23 mouse cellular contexts compared by ENCODE assay signal in the genomic region with DNA sequence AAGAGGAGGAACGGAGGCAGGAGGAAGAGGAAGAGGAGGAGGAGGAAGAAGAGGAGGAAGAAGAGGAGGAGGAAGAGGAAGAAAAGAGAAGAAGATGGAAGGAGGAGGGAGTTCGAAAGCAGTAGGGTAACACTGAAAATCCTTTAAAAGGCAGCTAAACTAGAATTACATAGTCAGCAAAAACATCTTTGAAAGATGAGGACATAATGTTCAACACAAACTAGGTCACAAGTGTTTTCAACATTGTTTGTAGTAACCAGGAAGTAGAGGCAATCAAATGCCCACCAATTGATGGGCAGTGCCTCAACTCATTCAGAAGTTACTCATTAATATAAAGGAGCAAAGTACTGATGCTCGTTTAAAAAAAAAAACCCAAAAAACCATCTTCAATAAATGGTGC.
DNase-seq lines count a peak whose midpoint lies in the region; ATAC-seq and TF ChIP-seq lines count a peak whose summit lies in the region.
"Had no signal": no experiment of that assay in that cellular context is flagged by ENCODE, and none has a peak within 500 bp of the region (broad histone marks: within the 10 kb centered on the region; RNA-seq: fewer than 3 reads in every experiment).

No protein-coding gene starts in this region.

- peak; percentile 61; the same call in 1 of the 2 replicates for TF ChIP-seq EP300 in liver, postnatal 0 days (IDR thresholded peaks at IDR 0.05; ENCODE audit: low read depth)
- TF ChIP-seq EP300 in CH12.LX (IDR thresholded peaks at IDR 0.05; ENCODE audit: low read length), result no peak

- no peak overlapping the region for H3K4me3 ChIP-seq in liver, adult 2 months (ENCODE audit: insufficient read depth, low read depth, low read length)
- no peak overlapping the region for H3K4me3 ChIP-seq in liver, postnatal 0 days (ENCODE audit: low read depth, low read length)
- no peak overlapping the region for H3K4me3 ChIP-seq in liver, embryonic 11.5 days (ENCODE audit: low read depth, low read length)
- H3K4me3 ChIP-seq in CH12.LX (replicated peaks in 1 of 3; ENCODE audit: low read depth in 2 of 3, low read length in 2 of 3, poor library complexity in 1 of 3), result no peak overlapping the region
- no peak overlapping the region for H3K4me3 ChIP-seq in ES-E14 (ENCODE audit: insufficient read depth in 1 of 2, low read depth in 1 of 2, low read length in 2 of 2, poor library complexity in 1 of 2, severe bottlenecking in 1 of 2)

- H3K27me3 ChIP-seq in liver, adult 2 months (ENCODE audit: control insufficient read depth, insufficient read depth, low read length), result no peaks in the 10 kb centered on the region
- no peaks in the 10 kb centered on the region for H3K27me3 ChIP-seq in liver, postnatal 0 days (ENCODE audit: insufficient read depth, low read length)
- H3K27me3 ChIP-seq in liver, embryonic 11.5 days (replicated peaks; ENCODE audit: control insufficient read depth, insufficient read depth, low read length), result no peaks in the 10 kb centered on the region
- H3K27me3 ChIP-seq in CH12.LX (replicated peaks), result no peaks in the 10 kb centered on the region
- H3K27me3 ChIP-seq: Patski had no signal

- dilution Hi-C loops in CH12.LX (cut with MboI; ENCODE audit: extremely low pct_ligation_motif_present, extremely low pct_unique_long_range_greater_than_20kb, low sequenced_read_pairs), result no loop called here

- in situ Hi-C loops in CH12.LX (cut with MboI; ENCODE audit: low pct_ligation_motif_present, low pct_unique_long_range_greater_than_20kb, low sequenced_read_pairs) (no loop called here), ES-E14 (cut with MboI; ENCODE audit: low sequenced_read_pairs in 2 of 2, unreplicated experiment in 2 of 2) (no loop called here)

- H3K4me2 ChIP-seq in liver, postnatal 0 days (ENCODE audit: low read depth, low read length), result no peak overlapping the region
- no peak overlapping the region for H3K4me2 ChIP-seq in liver, embryonic 11.5 days
- H3K4me2 ChIP-seq in CH12.LX (ENCODE audit: insufficient read depth, low read depth, poor library complexity, severe bottlenecking), result no peak overlapping the region

- TF ChIP-seq POLR2A in liver, adult 2 months (IDR thresholded peaks at IDR 0.05; ENCODE audit: extremely low read depth, insufficient read depth, low read length), result no peak
- TF ChIP-seq POLR2A in CH12.LX (IDR thresholded peaks at IDR 0.05; ENCODE audit: low read depth, low read length), result no peak

- peak overlapping the region; percentile 58 for H3K27ac ChIP-seq in liver, adult 2 months (replicated peaks; ENCODE audit: insufficient read depth, low read depth, low read length)
- peak overlapping the region; percentile 58 for H3K27ac ChIP-seq in liver, postnatal 0 days (ENCODE audit: low read depth)
- H3K27ac ChIP-seq in liver, embryonic 11.5 days (ENCODE audit: low read depth, low read length), result no peak overlapping the region
- H3K27ac ChIP-seq in CH12.LX (ENCODE audit: insufficient read depth, low read depth) (no peak overlapping the region), ES-E14 (ENCODE audit: insufficient read depth, low read depth, low read length, poor library complexity, severe bottlenecking) (no peak overlapping the region)

- no peaks in the 10 kb centered on the region for H3K79me2 ChIP-seq in liver, adult 2 months (ENCODE audit: control insufficient read depth, insufficient read depth, low read length)
- no peaks in the 10 kb centered on the region for H3K79me2 ChIP-seq in CH12.LX (replicated peaks; ENCODE audit: control insufficient read depth, extremely low read depth, insufficient read depth, poor library complexity, severe bottlenecking)

- 53% methylated on average over 3 of the region's 3 CpGs for WGBS in liver, adult 2 months
- 62% methylated on average over 3 of the region's 3 CpGs for WGBS in liver, postnatal 0 days (ENCODE audit: insufficient replicate concordance)
- WGBS in liver, embryonic 11.5 days, result 81% methylated on average over 3 of the region's 3 CpGs

- DNase-seq in liver, adult 2 months (ENCODE audit: extremely low read depth, low read depth, low spot score), result peak; percentile 90
- DNase-seq in liver, result no peak
- no peak for DNase-seq in liver, postnatal 0 days
- DNase-seq in liver, embryonic 11.5 days (ENCODE audit: low spot score), result no peak
- no peak for DNase-seq in CH12.LX (ENCODE audit: extremely low read depth)
- no peak for DNase-seq in ES-E14 (ENCODE audit: low read depth, low spot score)
- no peak for DNase-seq in frontal cortex, adult 2 months (ENCODE audit: extremely low spot score in 1 of 2, low spot score in 1 of 2)
- no peak for DNase-seq in testis, postnatal 10 days (ENCODE audit: low spot score)
- DNase-seq: adrenal gland, adult 2 months; adrenal gland, adult 8-10 months; adrenal gland, postnatal 10 days; adrenal gland, postnatal 14 days; adrenal gland, postnatal 25 days; adrenal gland, postnatal 36 days; B cell, adult 2 months; cerebellum, adult 11 months; cerebellum, adult 11-12 months; cerebellum, adult 18-20 months; cerebellum, adult 2 months had no signal

- no peak for TF ChIP-seq CTCF in liver, adult 2 months (IDR thresholded peaks at IDR 0.05; ENCODE audit: low read depth, low read length)
- TF ChIP-seq CTCF in liver, postnatal 0 days (IDR thresholded peaks at IDR 0.05; ENCODE audit: low read depth), result no peak
- no peak for TF ChIP-seq CTCF in CH12.LX (conservative IDR thresholded peaks at IDR 0.05 in 1 of 2, IDR thresholded peaks at IDR 0.05 in 1 of 2; ENCODE audit: low read depth in 2 of 2, low read length in 2 of 2)

- no peak for TF ChIP-seq RAD21 in CH12.LX (IDR thresholded peaks at IDR 0.05; ENCODE audit: low read depth, low read length)

- H3K9ac ChIP-seq in liver, adult 2 months (ENCODE audit: low read depth, low read length), result no peak overlapping the region
- H3K9ac ChIP-seq in liver, postnatal 0 days (replicated peaks), result no peak overlapping the region
- no peak overlapping the region for H3K9ac ChIP-seq in liver, embryonic 11.5 days (ENCODE audit: low read depth, low read length)
- no peak overlapping the region for H3K9ac ChIP-seq in CH12.LX (ENCODE audit: insufficient read depth, low read depth)
- no peak overlapping the region for H3K9ac ChIP-seq in ES-E14 (ENCODE audit: insufficient read depth, low read depth, low read length, poor library complexity, severe bottlenecking)

- H3K9me3 ChIP-seq in liver, postnatal 0 days (ENCODE audit: low read length), result no peaks in the 10 kb centered on the region
- H3K9me3 ChIP-seq in liver, embryonic 11.5 days (ENCODE audit: control insufficient read depth, low read length), result no peaks in the 10 kb centered on the region
- no peaks in the 10 kb centered on the region for H3K9me3 ChIP-seq in CH12.LX (replicated peaks; ENCODE audit: low read length)
- H3K9me3 ChIP-seq in ES-E14 (ENCODE audit: control insufficient read depth, insufficient read depth, low read depth, low read length), result no peaks in the 10 kb centered on the region
- H3K9me3 ChIP-seq: G1E had no signal

- ATAC-seq in liver, postnatal 0 days, result peak; percentile 84
- ATAC-seq in liver, embryonic 11.5 days (replicated peaks; ENCODE audit: low FRiP score), result no peak
- ATAC-seq: activated CD4-positive, CD25-positive, alpha-beta regulatory T cell, adult 4 months; CD4-positive, CD25-positive, alpha-beta regulatory T cell, adult 4 months; Patski had no signal

- H3K36me3 ChIP-seq in liver, adult 2 months (ENCODE audit: control insufficient read depth, insufficient read depth, low read length), result peaks cover under 1% of the 10 kb centered on the region; the same call in 1 of the 2 replicates
- H3K36me3 ChIP-seq in liver, postnatal 0 days (replicated peaks; ENCODE audit: insufficient read depth, low read length), result peaks cover 26% of the 10 kb centered on the region
- no peaks in the 10 kb centered on the region for H3K36me3 ChIP-seq in liver, embryonic 11.5 days (ENCODE audit: control insufficient read depth, insufficient read depth, low read length)
- peaks cover 0 to 19% of the 10 kb centered on the region in 2 experiments for H3K36me3 ChIP-seq in CH12.LX (replicated peaks in 1 of 2; ENCODE audit: control insufficient read depth in 1 of 2, insufficient read depth in 1 of 2, low read length in 1 of 2)
- H3K36me3 ChIP-seq in ES-E14 (ENCODE audit: control insufficient read depth, insufficient read depth, low read length, poor library complexity, severe bottlenecking), result peaks cover 2% of the 10 kb centered on the region; the same call in 1 of the 2 replicates
- H3K36me3 ChIP-seq: G1E had no signal

- H3K4me1 ChIP-seq in liver, adult 2 months (ENCODE audit: control insufficient read depth, insufficient read depth, low read length), result peaks cover 13% of the 10 kb centered on the region
- H3K4me1 ChIP-seq in liver, postnatal 0 days (ENCODE audit: insufficient read depth), result no peaks in the 10 kb centered on the region; the same call in 1 of the 2 replicates
- H3K4me1 ChIP-seq in liver, embryonic 11.5 days (replicated peaks; ENCODE audit: control insufficient read depth, insufficient read depth, low read length), result no peaks in the 10 kb centered on the region
- H3K4me1 ChIP-seq in CH12.LX (ENCODE audit: control insufficient read depth in 1 of 2, insufficient read depth in 2 of 2) (peaks cover 38 to 81% of the 10 kb centered on the region in 2 experiments), ES-E14 (ENCODE audit: control insufficient read depth in 2 of 2, insufficient read depth in 2 of 2, low read length in 2 of 2, poor library complexity in 1 of 2) (no peaks in the 10 kb centered on the region)

TF ChIP-seq in CH12.LX, 34 proteins besides CTCF, POLR2A, EP300 and RAD21:
- TF ChIP-seq MAFK (IDR thresholded peaks at IDR 0.05; ENCODE audit: insufficient replicate concordance, low read length) (peak; percentile 86), MEF2A (IDR thresholded peaks at IDR 0.05; ENCODE audit: borderline replicate concordance, low read depth, low read length) (no peak)

TF ChIP-seq in ES-E14, 5 proteins besides CTCF, POLR2A, EP300 and RAD21:
- TF ChIP-seq MAFK (IDR thresholded peaks at IDR 0.05; ENCODE audit: insufficient read depth, low read depth, low read length) (peak; percentile 46; the same call in 1 of the 2 replicates), CHD2 (IDR thresholded peaks at IDR 0.05; ENCODE audit: low read depth, low read length) (no peak), ZC3H11A (IDR thresholded peaks at IDR 0.05; ENCODE audit: borderline replicate concordance, low read depth, low read length) (no peak)

Comparison
In these comparisons a context has a peak if more than half of its experiments do, and no peak if none do; other contexts are left out.
1. H3K27ac ChIP-seq: peak in liver, adult 2 months (single experiment) and liver, postnatal 0 days (single experiment); none in liver, embryonic 11.5 days (single experiment), CH12.LX (single experiment) and ES-E14 (single experiment).